Mouse (Mus musculus) thymus, adult 18-20 months (tissue): ENCODE results near the gene 4930404H24Rik.

Experiments used
- DNase-seq, 2 experiments: peaks; one replicate each; pipeline ENCODE4 v3.0.0; 2022; ENCODE audit warnings: mixed read lengths in 2 of 2

Gene 4930404H24Rik

GRCm38 (mm10) chr2:153542936-153543668, 50.5 kb downstream of the 4930404H24Rik start:
- no peak for DNase-seq
